Mouse (Mus musculus): ENCODE data around the gene Rhot1. TPM values are rescaled to one million over a fixed set of nuclear protein-coding genes. Genes with fewer than 3 reads are reported as not detected.

Gene Rhot1
- polyA plus RNA-seq, 1 experiment from 2014 or later = 38.2 TPM

DNA sequence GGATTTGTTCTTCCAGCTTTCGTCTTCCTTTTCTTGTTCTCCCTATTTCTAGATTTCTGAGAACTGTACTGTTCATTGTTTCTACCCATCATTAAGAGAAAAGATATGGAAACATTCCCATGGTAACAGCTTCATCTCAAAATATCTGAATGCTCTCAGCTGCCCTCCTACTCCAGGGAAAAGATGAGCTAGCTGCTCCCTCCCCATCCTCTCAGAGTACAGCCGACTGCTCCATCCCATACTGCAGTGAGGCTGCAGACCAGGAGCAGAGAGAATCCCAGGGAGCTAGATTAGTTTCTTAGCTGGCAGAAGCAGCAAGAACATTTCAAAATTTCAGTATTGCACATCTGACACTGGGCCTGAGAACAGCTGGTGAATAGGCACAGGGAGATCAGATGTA, 69.2 kb downstream of the Rhot1 start:
- no peak for ATAC-seq
- Histone ChIP-seq H3K36me3 (ENCODE audit: insufficient read depth, low read length) (no peaks in the 10 kb centered on the region), H3K9ac (replicated peaks; ENCODE audit: low read depth) (no peak overlapping the region), H3K27ac (ENCODE audit: low read length) (no peak overlapping the region), H3K9me3 (ENCODE audit: low read length) (no peaks in the 10 kb centered on the region), H3K4me3 (ENCODE audit: low read depth, low read length) (no peak overlapping the region), H3K4me1 (ENCODE audit: insufficient read depth, low read depth, low read length) (no peaks in the 10 kb centered on the region), H3K4me2 (replicated peaks; ENCODE audit: low read depth, low read length) (no peak overlapping the region), H3K27me3 (replicated peaks; ENCODE audit: insufficient read depth, low read length) (no peaks in the 10 kb centered on the region)
- TF ChIP-seq EP300 (IDR thresholded peaks at IDR 0.05) (no peak), CTCF (IDR thresholded peaks at IDR 0.05) (no peak)
- no peak for DNase-seq (ENCODE audit: low spot score)
- WGBS = 49% methylated on average over 2 of the region's 2 CpGs

DNA sequence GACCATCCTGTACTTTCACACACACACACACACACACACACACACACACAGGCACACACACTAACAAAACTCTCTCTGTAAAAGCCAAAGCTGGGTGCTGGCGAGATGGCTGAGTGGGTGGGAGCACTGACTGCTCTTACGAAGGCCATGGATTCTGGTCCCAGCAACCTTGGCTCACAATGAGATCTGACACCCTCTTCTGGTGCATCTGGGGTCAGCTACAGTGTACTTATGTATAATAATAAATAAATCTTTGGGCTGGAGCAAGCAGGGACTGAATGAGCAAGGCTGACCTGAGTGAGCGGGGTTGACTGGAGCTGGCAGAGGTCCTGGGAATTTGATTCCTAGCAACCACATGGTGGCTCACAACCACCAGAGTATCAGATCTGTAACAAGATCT, 75.0 kb downstream of the Rhot1 start:
- H3K4me2 ChIP-seq (replicated peaks; ENCODE audit: low read depth, low read length) = no peak overlapping the region
- 47% methylated on average over 3 of the region's 3 CpGs for WGBS

DNA sequence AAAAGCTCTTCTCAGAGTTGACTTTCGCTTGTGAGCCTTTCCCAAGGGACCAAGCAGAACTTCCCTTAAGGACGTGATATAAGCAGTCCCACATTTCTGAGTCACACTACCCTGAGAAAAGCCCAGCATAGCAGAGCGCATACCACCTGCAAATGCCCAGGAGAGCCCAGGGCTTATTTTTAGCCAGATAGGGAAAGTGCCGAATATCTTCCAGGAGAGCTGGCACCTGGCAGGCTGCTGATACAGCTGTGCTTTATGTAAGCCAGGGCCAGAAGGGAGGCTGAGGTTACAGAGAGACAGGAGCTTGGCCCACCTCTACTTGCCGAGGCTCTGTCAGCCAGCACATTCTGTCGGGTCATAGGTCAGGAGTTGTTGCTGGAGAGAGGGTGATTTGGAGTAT, 75.8 kb downstream of the Rhot1 start:
- DNase-seq (ENCODE audit: low spot score) (no peak), ATAC-seq (no peak)
- Histone ChIP-seq H3K4me3 (ENCODE audit: low read depth, low read length) (no peak overlapping the region), H3K9me3 (ENCODE audit: low read length) (no peaks in the 10 kb centered on the region), H3K9ac (replicated peaks; ENCODE audit: low read depth) (no peak overlapping the region), H3K4me2 (replicated peaks; ENCODE audit: low read depth, low read length) (no peak overlapping the region), H3K4me1 (ENCODE audit: insufficient read depth, low read depth, low read length) (no peaks in the 10 kb centered on the region), H3K27me3 (replicated peaks; ENCODE audit: insufficient read depth, low read length) (no peaks in the 10 kb centered on the region), H3K27ac (ENCODE audit: low read length) (no peak overlapping the region), H3K36me3 (ENCODE audit: insufficient read depth, low read length) (no peaks in the 10 kb centered on the region)
- WGBS = 31% methylated on average over 6 of the region's 6 CpGs
- TF ChIP-seq EP300 (IDR thresholded peaks at IDR 0.05) (no peak), CTCF (IDR thresholded peaks at IDR 0.05) (no peak)

More for the DNA sequence above, 75.0 kb downstream of the Rhot1 start:
- Histone ChIP-seq H3K4me3 (ENCODE audit: low read depth, low read length) (no peak overlapping the region), H3K9ac (replicated peaks; ENCODE audit: low read depth) (no peak overlapping the region), H3K36me3 (ENCODE audit: insufficient read depth, low read length) (no peaks in the 10 kb centered on the region), H3K9me3 (ENCODE audit: low read length) (no peaks in the 10 kb centered on the region), H3K27ac (ENCODE audit: low read length) (no peak overlapping the region), H3K27me3 (replicated peaks; ENCODE audit: insufficient read depth, low read length) (no peaks in the 10 kb centered on the region), H3K4me1 (ENCODE audit: insufficient read depth, low read depth, low read length) (no peaks in the 10 kb centered on the region)
- DNase-seq (ENCODE audit: low spot score) = no peak
- TF ChIP-seq CTCF (IDR thresholded peaks at IDR 0.05) = 0 out of 2 replicates have a peak, but pooled peaks have one; percentile 5
- no peak for TF ChIP-seq EP300 (IDR thresholded peaks at IDR 0.05)
- ATAC-seq = 0 out of 2 replicates have a peak, but pooled peaks have one; percentile 11

DNA sequence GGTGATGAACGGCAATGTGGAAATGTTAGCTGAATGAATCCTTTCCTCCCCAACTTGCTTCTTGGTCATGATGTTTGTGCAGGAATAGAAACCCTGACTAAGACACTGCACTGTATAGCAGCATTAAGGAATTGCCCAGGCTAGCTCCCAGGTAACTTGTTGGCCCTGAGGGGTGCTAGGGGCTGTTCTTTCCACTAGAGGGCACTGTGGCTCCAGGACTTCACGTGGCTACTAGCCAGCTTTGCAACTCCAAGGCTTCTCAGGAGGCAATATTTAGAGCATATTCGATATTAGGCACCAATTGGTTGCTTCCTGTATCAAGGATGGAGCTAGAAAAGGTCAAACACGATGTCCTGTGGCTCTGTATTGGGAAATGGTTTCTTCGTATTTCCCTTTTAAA, 78.3 kb downstream of the Rhot1 start:
- Histone ChIP-seq H3K9ac (replicated peaks; ENCODE audit: low read depth) (no peak overlapping the region), H3K27ac (ENCODE audit: low read length) (no peak overlapping the region), H3K9me3 (ENCODE audit: low read length) (no peaks in the 10 kb centered on the region), H3K4me2 (replicated peaks; ENCODE audit: low read depth, low read length) (no peak overlapping the region), H3K4me3 (ENCODE audit: low read depth, low read length) (no peak overlapping the region), H3K27me3 (replicated peaks; ENCODE audit: insufficient read depth, low read length) (no peaks in the 10 kb centered on the region), H3K4me1 (ENCODE audit: insufficient read depth, low read depth, low read length) (no peaks in the 10 kb centered on the region), H3K36me3 (ENCODE audit: insufficient read depth, low read length) (no peaks in the 10 kb centered on the region)
- TF ChIP-seq EP300 (IDR thresholded peaks at IDR 0.05) (no peak), CTCF (IDR thresholded peaks at IDR 0.05) (peak; percentile 88)
- WGBS = 15% methylated on average over 5 of the region's 5 CpGs
- ATAC-seq (0 out of 2 replicates have a peak, but pooled peaks have one; percentile 30), DNase-seq (ENCODE audit: low spot score) (peak; percentile 78)

DNA sequence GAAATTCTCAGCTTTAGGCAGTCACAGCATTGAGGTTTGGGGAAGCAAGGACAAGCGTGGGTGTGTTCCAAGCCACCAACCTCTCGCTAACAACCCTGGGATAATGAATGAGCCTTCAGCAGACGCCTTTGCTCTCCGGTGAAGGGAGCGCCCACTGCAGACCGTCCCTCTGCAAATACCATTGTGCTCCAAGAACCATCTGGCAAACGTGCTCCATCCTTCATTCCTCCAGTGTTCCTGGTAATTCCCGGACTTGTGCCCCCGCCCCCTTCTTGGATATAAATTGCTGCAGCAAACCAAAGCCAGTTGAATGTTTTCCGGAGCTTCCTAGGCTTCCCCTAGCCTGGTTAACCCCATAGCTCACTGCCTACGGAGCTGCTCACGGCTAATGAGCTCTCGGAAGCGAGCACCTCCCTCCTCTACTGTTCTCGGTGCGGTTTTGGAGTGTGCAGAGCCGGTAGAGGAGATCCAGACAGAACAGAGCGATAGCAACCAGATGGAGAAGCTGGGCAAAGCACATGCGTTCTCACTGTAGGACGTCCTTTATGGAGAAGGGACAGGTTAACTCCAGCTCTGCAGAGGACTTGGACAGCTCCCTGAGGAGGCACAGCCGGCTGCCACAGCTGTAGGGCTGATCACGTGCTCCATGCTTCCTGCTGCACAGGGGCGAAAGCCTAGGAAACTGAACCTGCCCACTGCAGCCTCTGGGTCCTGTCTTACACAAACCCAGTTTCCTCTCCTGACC, 81.1 kb downstream of the Rhot1 start:
- WGBS = under 1% methylated on average over 23 of the region's 23 CpGs
- H3K27ac ChIP-seq (ENCODE audit: low read length) = no peak overlapping the region
- no peaks in the 10 kb centered on the region for H3K9me3 ChIP-seq (ENCODE audit: low read length)
- H3K27me3 ChIP-seq (replicated peaks; ENCODE audit: insufficient read depth, low read length) = no peaks in the 10 kb centered on the region
- peak overlapping the region; percentile 20; the same call in 1 of the 2 replicates for H3K4me3 ChIP-seq (ENCODE audit: low read depth, low read length)
- peak; percentile 82 for ATAC-seq
- peak overlapping the region; percentile 52 for H3K4me2 ChIP-seq (replicated peaks; ENCODE audit: low read depth, low read length)
- H3K9ac ChIP-seq (replicated peaks; ENCODE audit: low read depth) = no peak overlapping the region
- H3K4me1 ChIP-seq (ENCODE audit: insufficient read depth, low read depth, low read length) = no peaks in the 10 kb centered on the region
- H3K36me3 ChIP-seq (ENCODE audit: insufficient read depth, low read length) = no peaks in the 10 kb centered on the region
- TF ChIP-seq CTCF (IDR thresholded peaks at IDR 0.05) = no peak
- TF ChIP-seq EP300 (IDR thresholded peaks at IDR 0.05) = no peak
- peak; percentile 58 for DNase-seq (ENCODE audit: low spot score)

DNA sequence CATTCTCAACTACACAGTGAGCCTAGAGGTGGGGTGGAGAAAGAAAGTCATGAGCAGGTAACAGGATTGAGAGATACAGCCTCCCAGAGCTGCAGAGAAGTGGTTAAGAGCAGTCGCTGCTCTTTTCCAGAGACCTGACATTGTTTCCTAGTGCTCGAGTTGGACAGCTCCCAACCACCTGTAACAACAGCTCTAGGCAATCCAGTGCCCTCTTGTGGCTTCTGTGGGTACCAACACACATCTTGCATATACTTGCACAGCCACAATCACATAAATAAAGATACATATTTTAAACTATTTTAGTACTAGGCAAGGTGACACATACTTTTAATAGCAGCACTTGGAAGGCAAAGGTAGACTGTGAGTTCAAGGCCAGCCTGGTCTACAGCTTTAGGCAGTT, 82.2 kb downstream of the Rhot1 start:
- Histone ChIP-seq H3K36me3 (ENCODE audit: insufficient read depth, low read length) (no peaks in the 10 kb centered on the region), H3K27ac (ENCODE audit: low read length) (no peak overlapping the region), H3K27me3 (replicated peaks; ENCODE audit: insufficient read depth, low read length) (no peaks in the 10 kb centered on the region), H3K9ac (replicated peaks; ENCODE audit: low read depth) (no peak overlapping the region), H3K4me2 (replicated peaks; ENCODE audit: low read depth, low read length) (no peak overlapping the region), H3K4me3 (ENCODE audit: low read depth, low read length) (no peak overlapping the region), H3K9me3 (ENCODE audit: low read length) (no peaks in the 10 kb centered on the region), H3K4me1 (ENCODE audit: insufficient read depth, low read depth, low read length) (no peaks in the 10 kb centered on the region)
- ATAC-seq (no peak), DNase-seq (ENCODE audit: low spot score) (no peak)
- TF ChIP-seq EP300 (IDR thresholded peaks at IDR 0.05) = no peak
- peak; percentile 2; the same call in 1 of the 2 replicates for TF ChIP-seq CTCF (IDR thresholded peaks at IDR 0.05)
- 76% methylated on average over 2 of the region's 2 CpGs for whole genome bisulfite sequencing
